Mouse (Mus musculus) neural tube, embryonic 13.5 days (tissue): ENCODE results near the gene Smg6. TPM values are rescaled to one million over a fixed set of nuclear protein-coding genes. Genes with fewer than 3 reads are reported as not detected.
A peak's percentile ranks its signal among the peaks of the same experiment; 100 is the strongest.

Source experiments
- ATAC-seq: fragments of 200-750 bp; cut with Nextera tagmentation; 2 replicates; pipeline ENCODE4 v1.8.0; 2017; ENCODE audit warnings: low read depth, mild to moderate bottlenecking, moderate TSS enrichment, moderate library complexity
- H3K27ac ChIP-seq: fragments of 300-500 bp; sonication (generic); replicated peaks from 2 replicates; pipeline ENCODE4 v1.5.1; 2015; ENCODE audit warnings: moderate library complexity, mild to moderate bottlenecking, inconsistent platforms
- H3K27me3 ChIP-seq: fragments of 300-500 bp; sonication (generic); 2 replicates; pipeline ENCODE4 v1.6.1; 2015; ENCODE audit warnings: mild to moderate bottlenecking, inconsistent platforms
- H3K36me3 ChIP-seq: fragments of 300-500 bp; sonication (generic); 2 replicates; pipeline ENCODE4 v1.6.1; 2015; ENCODE audit warnings: mild to moderate bottlenecking, inconsistent platforms
- H3K4me1 ChIP-seq: fragments of 300-500 bp; sonication (generic); replicated peaks from 2 replicates; pipeline ENCODE4 v1.6.1; 2015; ENCODE audit warnings: inconsistent platforms
- H3K4me2 ChIP-seq: fragments of 300-500 bp; sonication (generic); 2 replicates; pipeline ENCODE4 v1.6.1; 2015; ENCODE audit warnings: inconsistent platforms, mild to moderate bottlenecking, moderate library complexity
- H3K4me3 ChIP-seq: fragments of 300-500 bp; sonication (generic); 2 replicates; pipeline ENCODE4 v1.5.1; 2015; ENCODE audit warnings: mild to moderate bottlenecking, inconsistent platforms
- H3K9ac ChIP-seq: fragments of 300-500 bp; sonication (generic); 2 replicates; pipeline ENCODE4 v1.6.1; 2015; ENCODE audit warnings: moderate library complexity, mild to moderate bottlenecking, inconsistent platforms
- H3K9me3 ChIP-seq: fragments of 300-500 bp; sonication (generic); 2 replicates; pipeline ENCODE4 v1.6.1; 2016; ENCODE audit warnings: inconsistent platforms
- WGBS: fragments of 180-500 bp; shearing (Covaris S2); methylation state at CpG from one replicate; pipeline ENCODE4 v1.1.7; 2015; 5-methylcytosine and 5-hydroxymethylcytosine counted together
- polyA plus RNA-seq: library from polyadenylated mRNA; unstranded; fragments of >200 nt; fragmentation: Nextera tagmentation; extraction: Ambion mirVana; gene quantifications from 2 replicates; pipeline ENCODE4 v1.2.1, GENCODE M21; 2015

The Smg6 gene
- polyA plus RNA-seq, 1 experiment from 2014 or later = 17.4 TPM

- Histone ChIP-seq H3K27ac (no peak overlapping the region), H3K4me3 (no peak overlapping the region), H3K36me3 (peaks cover 15% of the 10 kb centered on the region; the same call in 1 of the 2 replicates), H3K9me3 (no peaks in the 10 kb centered on the region), H3K9ac (no peak overlapping the region), H3K27me3 (no peaks in the 10 kb centered on the region), H3K4me2 (no peak overlapping the region), H3K4me1 (no peaks in the 10 kb centered on the region; the same call in 1 of the 2 replicates)
- 52% methylated on average over 2 of the region's 2 CpGs for WGBS
- ATAC-seq = peak; percentile 71
Measured at GRCm38 (mm10) chr11:74981464-74981863, 55.8 kb downstream of the Smg6 start.

DNA sequence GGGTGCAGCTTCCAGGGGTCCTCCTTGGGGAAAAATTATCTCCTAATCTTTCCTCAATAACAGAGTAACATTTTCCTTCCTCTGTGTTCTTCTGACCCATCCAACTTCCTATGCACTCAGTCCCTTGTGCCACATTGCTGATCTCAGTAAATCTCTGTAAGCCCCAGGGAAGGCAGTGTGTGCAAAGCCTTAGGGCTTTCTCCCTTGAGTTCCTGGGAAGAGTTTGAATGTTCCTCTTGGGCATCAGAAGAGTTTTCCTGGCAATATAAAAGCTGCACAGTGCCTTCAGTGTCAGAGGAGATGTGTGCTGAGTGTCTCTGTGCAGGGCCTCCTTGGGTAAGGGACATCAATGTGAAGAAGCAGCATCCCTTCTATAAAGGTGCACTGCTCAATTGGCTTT lies 56.6 kb downstream of the Smg6 start:
- Histone ChIP-seq H3K9ac (no peak overlapping the region), H3K27ac (no peak overlapping the region), H3K27me3 (no peaks in the 10 kb centered on the region), H3K4me3 (no peak overlapping the region), H3K4me1 (no peaks in the 10 kb centered on the region; the same call in 1 of the 2 replicates), H3K9me3 (no peaks in the 10 kb centered on the region), H3K4me2 (no peak overlapping the region), H3K36me3 (peaks cover 15% of the 10 kb centered on the region; the same call in 1 of the 2 replicates)
- ATAC-seq = no peak

- H3K27ac ChIP-seq = peak overlapping the region; percentile 18; the same call in 1 of the 2 replicates
Measured at GRCm38 (mm10) chr11:74988162-74988561, 62.5 kb downstream of the Smg6 start.

DNA sequence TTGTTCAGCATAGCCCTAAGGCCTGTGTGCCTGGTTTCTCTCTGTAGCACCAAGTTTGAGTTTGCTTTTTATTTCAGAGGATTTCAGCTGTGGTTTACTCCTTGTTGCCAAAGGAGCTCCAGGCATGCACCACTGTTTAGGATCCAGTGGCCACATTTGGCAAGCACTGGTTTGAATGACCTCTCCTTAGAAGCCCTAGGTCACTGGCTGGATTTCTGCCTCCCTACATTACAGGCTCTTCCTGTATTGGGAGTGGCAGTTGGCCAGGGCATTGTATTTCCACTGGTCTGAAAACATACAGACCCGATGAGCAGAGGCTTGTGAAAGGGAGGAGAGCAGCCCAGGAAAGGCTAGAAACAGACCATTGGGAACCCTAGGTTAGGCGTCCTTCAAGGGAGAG lies 63.4 kb downstream of the Smg6 start:
- Histone ChIP-seq H3K4me3 (no peak overlapping the region), H3K36me3 (peaks cover 22% of the 10 kb centered on the region), H3K4me1 (peaks cover 7% of the 10 kb centered on the region; the same call in 1 of the 2 replicates), H3K27me3 (no peaks in the 10 kb centered on the region), H3K9me3 (no peaks in the 10 kb centered on the region), H3K27ac (no peak overlapping the region), H3K9ac (no peak overlapping the region), H3K4me2 (no peak overlapping the region)
- 68% methylated on average over 2 of the region's 2 CpGs for WGBS
- ATAC-seq = no peak

More at GRCm38 (mm10) chr11:74988162-74988561, 62.5 kb downstream of the Smg6 start:
- Histone ChIP-seq H3K4me3 (no peak overlapping the region), H3K36me3 (peaks cover 24% of the 10 kb centered on the region), H3K9ac (no peak overlapping the region), H3K9me3 (no peaks in the 10 kb centered on the region), H3K4me2 (no peak overlapping the region), H3K4me1 (peaks cover 7% of the 10 kb centered on the region; the same call in 1 of the 2 replicates), H3K27me3 (no peaks in the 10 kb centered on the region)
- no peak for ATAC-seq
- WGBS = 51% methylated on average over 5 of the region's 5 CpGs

- Histone ChIP-seq H3K27me3 (no peaks in the 10 kb centered on the region), H3K36me3 (peaks cover 24% of the 10 kb centered on the region), H3K27ac (no peak overlapping the region), H3K4me3 (no peak overlapping the region), H3K4me2 (no peak overlapping the region), H3K9ac (no peak overlapping the region), H3K9me3 (no peaks in the 10 kb centered on the region), H3K4me1 (peaks cover 7% of the 10 kb centered on the region; the same call in 1 of the 2 replicates)
- 79% methylated on average over 5 of the region's 5 CpGs for WGBS
- ATAC-seq = no peak
Measured at GRCm38 (mm10) chr11:74990501-74990900, 64.9 kb downstream of the Smg6 start.

DNA sequence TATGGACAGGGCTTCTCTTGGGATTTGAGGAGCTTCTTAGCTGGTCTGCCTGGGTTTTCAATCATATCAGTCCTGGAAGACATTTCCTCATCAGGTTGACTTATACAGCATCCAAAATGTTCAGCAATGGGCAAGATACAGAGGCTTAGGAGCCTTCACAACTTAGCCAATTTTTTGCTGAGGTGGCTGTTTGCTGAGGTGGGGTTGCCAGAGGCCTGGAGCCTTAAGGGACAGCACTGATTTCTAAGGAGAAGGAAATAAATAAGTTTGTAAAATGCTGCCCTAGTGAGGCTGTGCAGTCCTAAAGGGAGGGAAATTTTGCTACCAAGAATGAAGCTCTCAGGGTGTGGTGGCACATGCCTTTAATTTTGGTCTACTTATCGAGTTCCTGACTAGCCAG lies 65.7 kb downstream of the Smg6 start:
- Histone ChIP-seq H3K9ac (no peak overlapping the region), H3K4me3 (no peak overlapping the region), H3K4me1 (peaks cover 7% of the 10 kb centered on the region; the same call in 1 of the 2 replicates), H3K9me3 (no peaks in the 10 kb centered on the region), H3K27me3 (no peaks in the 10 kb centered on the region), H3K27ac (no peak overlapping the region), H3K4me2 (no peak overlapping the region), H3K36me3 (peaks cover 29% of the 10 kb centered on the region)
- 85% methylated on average over 1 of the region's 1 CpGs for WGBS
- no peak for ATAC-seq

GRCm38 (mm10) chr11:74992427-74992987 lies 66.9 kb downstream of the Smg6 start:
- H3K27ac ChIP-seq = no peak overlapping the region
- peaks cover 7% of the 10 kb centered on the region; the same call in 1 of the 2 replicates for H3K4me1 ChIP-seq
- H3K27me3 ChIP-seq = no peaks in the 10 kb centered on the region
- H3K9ac ChIP-seq = no peak overlapping the region
- 66% methylated on average over 9 of the region's 9 CpGs for WGBS
- no peaks in the 10 kb centered on the region for H3K9me3 ChIP-seq
- no peak overlapping the region for H3K4me3 ChIP-seq
- peaks cover 35% of the 10 kb centered on the region for H3K36me3 ChIP-seq
- H3K4me2 ChIP-seq = no peak overlapping the region
- ATAC-seq = no peak

- H3K36me3 ChIP-seq = peaks cover 44% of the 10 kb centered on the region
- no peak; the same call in 1 of the 2 replicates for ATAC-seq
- no peaks in the 10 kb centered on the region for H3K9me3 ChIP-seq
- no peak overlapping the region for H3K27ac ChIP-seq
- no peak overlapping the region for H3K4me3 ChIP-seq
- H3K4me1 ChIP-seq = no peaks in the 10 kb centered on the region
- H3K9ac ChIP-seq = no peak overlapping the region
- 83% methylated on average over 1 of the region's 1 CpGs for WGBS
- no peaks in the 10 kb centered on the region for H3K27me3 ChIP-seq
- no peak overlapping the region for H3K4me2 ChIP-seq
Measured at GRCm38 (mm10) chr11:74994141-74994540, 68.5 kb downstream of the Smg6 start.

- Histone ChIP-seq H3K9ac (no peak overlapping the region), H3K36me3 (peaks cover 47% of the 10 kb centered on the region), H3K4me2 (no peak overlapping the region), H3K27me3 (no peaks in the 10 kb centered on the region), H3K27ac (no peak overlapping the region), H3K9me3 (no peaks in the 10 kb centered on the region), H3K4me1 (no peaks in the 10 kb centered on the region), H3K4me3 (no peak overlapping the region)
- ATAC-seq = no peak
Measured at GRCm38 (mm10) chr11:74994856-74995255, 69.2 kb downstream of the Smg6 start.

- Histone ChIP-seq H3K4me2 (no peak overlapping the region), H3K4me3 (no peak overlapping the region), H3K9me3 (no peaks in the 10 kb centered on the region), H3K9ac (no peak overlapping the region), H3K36me3 (peaks cover 35% of the 10 kb centered on the region), H3K4me1 (peaks cover 11% of the 10 kb centered on the region), H3K27me3 (no peaks in the 10 kb centered on the region), H3K27ac (no peak overlapping the region)
- WGBS = 87% methylated on average over 1 of the region's 1 CpGs
- ATAC-seq = no peak
Measured at GRCm38 (mm10) chr11:74996482-74996881, 70.9 kb downstream of the Smg6 start.

DNA sequence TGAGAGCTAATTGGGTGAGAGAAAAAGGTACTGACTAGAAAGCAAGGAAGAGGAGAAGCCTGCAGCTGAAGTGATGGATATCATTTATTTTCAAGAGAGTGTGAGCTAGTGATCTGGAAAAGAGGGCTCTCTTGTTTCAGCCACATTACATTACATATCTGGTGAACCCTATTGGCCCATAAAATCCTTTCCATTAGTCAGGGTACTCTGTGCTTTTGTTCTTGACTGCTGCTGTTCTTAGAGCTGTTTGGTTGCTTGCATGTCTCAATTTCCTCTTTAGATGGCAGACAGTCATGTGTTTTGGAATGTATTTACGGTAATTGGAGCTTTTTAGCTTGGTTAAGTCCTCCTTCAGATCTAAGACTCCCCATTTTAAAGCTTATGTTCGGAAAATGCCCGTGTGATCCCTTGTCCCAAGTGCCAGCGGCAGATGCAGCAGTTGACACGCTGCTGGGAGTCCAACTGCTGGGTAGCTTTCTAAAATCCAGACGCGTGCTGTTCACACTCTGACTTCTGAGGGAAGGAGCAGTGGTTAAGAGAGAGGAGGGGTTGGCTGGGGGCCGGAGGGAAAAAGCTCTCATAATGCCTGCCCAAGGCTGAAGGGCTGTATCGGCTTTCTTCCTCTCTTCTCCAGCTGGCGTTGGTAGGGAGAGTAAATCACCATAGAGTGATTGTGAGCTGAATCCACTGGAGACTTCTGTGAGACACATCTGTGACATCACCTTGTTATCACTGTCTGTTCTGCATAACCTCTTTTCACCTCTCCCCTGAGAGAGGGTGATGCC lies 75.4 kb downstream of the Smg6 start:
- H3K4me3 ChIP-seq = peak overlapping the region; percentile 7; the same call in 1 of the 2 replicates
- H3K27me3 ChIP-seq = no peaks in the 10 kb centered on the region
- H3K36me3 ChIP-seq = peaks cover 22% of the 10 kb centered on the region
- no peaks in the 10 kb centered on the region for H3K9me3 ChIP-seq
- WGBS = 24% methylated on average over 10 of the region's 10 CpGs
- H3K4me2 ChIP-seq = peak overlapping the region; percentile 37
- H3K9ac ChIP-seq = peak overlapping the region; percentile 32
- ATAC-seq = peak; percentile 63; the same call in 1 of the 2 replicates
- peaks cover 15% of the 10 kb centered on the region for H3K4me1 ChIP-seq
- H3K27ac ChIP-seq = peak overlapping the region; percentile 81

DNA sequence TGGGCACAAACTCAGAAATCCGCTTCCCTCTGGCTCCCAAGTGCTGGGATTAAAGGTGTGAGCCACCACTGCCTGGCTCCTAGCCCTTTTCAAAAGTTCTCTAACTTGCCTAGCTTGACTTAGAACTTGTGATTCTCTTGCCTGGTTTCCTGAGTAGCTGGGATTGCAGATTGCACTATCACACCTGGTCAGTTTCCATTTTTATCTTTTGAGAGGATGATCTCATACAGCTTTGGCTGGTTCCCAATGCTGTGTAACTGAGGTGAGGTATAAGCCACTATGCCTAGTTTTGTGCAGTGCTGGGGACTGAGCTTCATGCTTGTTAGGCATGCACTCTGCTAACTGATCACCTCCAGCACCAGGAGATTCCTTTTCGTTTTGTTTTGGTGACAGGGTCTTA lies 82.6 kb downstream of the Smg6 start:
- ATAC-seq = no peak
- Histone ChIP-seq H3K36me3 (no peaks in the 10 kb centered on the region), H3K4me2 (no peak overlapping the region), H3K27me3 (no peaks in the 10 kb centered on the region), H3K9me3 (no peaks in the 10 kb centered on the region), H3K4me3 (no peak overlapping the region), H3K4me1 (peaks cover 16% of the 10 kb centered on the region), H3K27ac (no peak overlapping the region), H3K9ac (no peak overlapping the region)
- 83% methylated on average over 2 of the region's 2 CpGs for WGBS
